Mouse (Mus musculus) neural tube, embryonic 14.5 days (tissue): ENCODE results near the gene Grik4. TPM values are rescaled to one million over a fixed set of nuclear protein-coding genes. Genes with fewer than 3 reads are reported as not detected.

Experiments
- ATAC-seq: fragments of 200-750 bp; cut with Nextera tagmentation; 2 replicates; pipeline ENCODE4 v1.8.0; 2017; ENCODE audit warnings: low read depth, mild to moderate bottlenecking, moderate TSS enrichment, moderate library complexity
- H3K27ac ChIP-seq: fragments of 300-500 bp; sonication (generic); 2 replicates; pipeline ENCODE4 v1.5.1; 2014; ENCODE audit warnings: low read depth, mild to moderate bottlenecking, control low read depth, low read length, moderate library complexity, mixed read lengths
- H3K27me3 ChIP-seq: fragments of 300-500 bp; sonication (generic); 2 replicates; pipeline ENCODE4 v1.6.1; 2014; ENCODE audit warnings: low read length; ENCODE audit not compliant: control insufficient read depth, insufficient read depth
- H3K36me3 ChIP-seq: fragments of 300-500 bp; sonication (generic); 2 replicates; pipeline ENCODE4 v1.6.1; 2014; ENCODE audit warnings: low read length, mixed read lengths; ENCODE audit not compliant: control insufficient read depth, insufficient read depth
- H3K4me1 ChIP-seq: fragments of 300-500 bp; sonication (generic); 2 replicates; pipeline ENCODE4 v1.6.1; 2014; ENCODE audit warnings: low read length; ENCODE audit not compliant: control insufficient read depth, insufficient read depth
- H3K4me2 ChIP-seq: fragments of 300-500 bp; sonication (generic); 2 replicates; pipeline ENCODE4 v1.6.1; 2014; ENCODE audit warnings: mild to moderate bottlenecking, low read depth, low read length, control low read depth
- H3K4me3 ChIP-seq: fragments of 300-500 bp; sonication (generic); 2 replicates; pipeline ENCODE4 v1.5.1; 2014; ENCODE audit warnings: low read depth, low read length, control low read depth, mixed read lengths
- H3K9ac ChIP-seq: fragments of 300-500 bp; sonication (generic); replicated peaks from 2 replicates; pipeline ENCODE4 v1.6.1; 2014; ENCODE audit warnings: low read depth, mild to moderate bottlenecking, control low read depth, low read length, mixed read lengths
- H3K9me3 ChIP-seq: fragments of 300-500 bp; sonication (generic); 2 replicates; pipeline ENCODE4 v1.6.1; 2016; ENCODE audit warnings: low read length; ENCODE audit not compliant: control insufficient read depth
- WGBS: fragments of 180-500 bp; shearing (Covaris S2); extraction: QIAGEN DNeasy Blood & Tissue Kit; methylation state at CpG from one replicate; pipeline ENCODE4 v1.1.7; 2014; 5-methylcytosine and 5-hydroxymethylcytosine counted together
- polyA plus RNA-seq: library from polyadenylated mRNA; unstranded; fragments of >200 nt; fragmentation: Nextera tagmentation; extraction: Ambion mirVana; gene quantifications from 2 replicates; pipeline ENCODE4 v1.2.1, GENCODE M21; 2014

The Grik4 gene
- polyA plus RNA-seq, 1 experiment from 2014 or later: 5.6 TPM

GRCm38 (mm10) chr9:42920190-42920589, 24.1 kb downstream of the Grik4 start:
- H3K4me2 ChIP-seq: no peak overlapping the region
- ATAC-seq: no peak
- H3K36me3 ChIP-seq: no peaks in the 10 kb centered on the region
- H3K9me3 ChIP-seq: no peaks in the 10 kb centered on the region
- H3K4me3 ChIP-seq: no peak overlapping the region
- no peak overlapping the region for H3K9ac ChIP-seq
- WGBS: 58% methylated on average over 7 of the region's 7 CpGs
- no peak overlapping the region for H3K27ac ChIP-seq
- H3K4me1 ChIP-seq: no peaks in the 10 kb centered on the region
- no peaks in the 10 kb centered on the region for H3K27me3 ChIP-seq

GRCm38 (mm10) chr9:42917911-42918310, 26.4 kb downstream of the Grik4 start:
- H3K4me1 ChIP-seq: no peaks in the 10 kb centered on the region
- no peaks in the 10 kb centered on the region for H3K36me3 ChIP-seq
- no peak overlapping the region for H3K4me2 ChIP-seq
- H3K27me3 ChIP-seq: no peaks in the 10 kb centered on the region
- H3K9me3 ChIP-seq: no peaks in the 10 kb centered on the region
- no peak overlapping the region for H3K4me3 ChIP-seq
- no peak overlapping the region for H3K9ac ChIP-seq
- ATAC-seq: no peak
- 77% methylated on average over 7 of the region's 7 CpGs for WGBS
- H3K27ac ChIP-seq: no peak overlapping the region

- Histone ChIP-seq H3K4me2 (no peak overlapping the region), H3K9ac (no peak overlapping the region), H3K27ac (no peak overlapping the region), H3K4me3 (no peak overlapping the region), H3K36me3 (no peaks in the 10 kb centered on the region), H3K4me1 (0 out of 2 replicates have a peak, but pooled peaks cover 3% of the 10 kb centered on the region), H3K27me3 (no peaks in the 10 kb centered on the region), H3K9me3 (no peaks in the 10 kb centered on the region)
- 81% methylated on average over 2 of the region's 2 CpGs for WGBS
- ATAC-seq: no peak
Measured at GRCm38 (mm10) chr9:42913201-42913600, 31.1 kb downstream of the Grik4 start.

GRCm38 (mm10) chr9:42908657-42909313, 35.5 kb downstream of the Grik4 start:
- WGBS: 40% methylated on average over 8 of the region's 8 CpGs

GRCm38 (mm10) chr9:42906995-42907394, 37.3 kb downstream of the Grik4 start:
- no peak overlapping the region for H3K27ac ChIP-seq
- no peaks in the 10 kb centered on the region for H3K36me3 ChIP-seq
- H3K9me3 ChIP-seq: no peaks in the 10 kb centered on the region
- no peak overlapping the region for H3K4me2 ChIP-seq
- WGBS: 40% methylated on average over 3 of the region's 3 CpGs
- H3K27me3 ChIP-seq: no peaks in the 10 kb centered on the region
- no peak overlapping the region for H3K9ac ChIP-seq
- no peak overlapping the region for H3K4me3 ChIP-seq
- H3K4me1 ChIP-seq: 0 out of 2 replicates have a peak, but pooled peaks cover 9% of the 10 kb centered on the region
- no peak for ATAC-seq

More at GRCm38 (mm10) chr9:42908657-42909313, 35.5 kb downstream of the Grik4 start:
- Histone ChIP-seq H3K4me2 (no peak overlapping the region), H3K36me3 (no peaks in the 10 kb centered on the region), H3K4me1 (0 out of 2 replicates have a peak, but pooled peaks cover 9% of the 10 kb centered on the region), H3K9me3 (no peaks in the 10 kb centered on the region), H3K4me3 (no peak overlapping the region), H3K9ac (no peak overlapping the region), H3K27ac (no peak overlapping the region), H3K27me3 (no peaks in the 10 kb centered on the region)
- no peak for ATAC-seq

GRCm38 (mm10) chr9:42898091-42898591, 46.2 kb downstream of the Grik4 start:
- under 1% methylated on average over 11 of the region's 11 CpGs for WGBS

GRCm38 (mm10) chr9:42897361-42898051, 46.8 kb downstream of the Grik4 start:
- Histone ChIP-seq H3K9me3 (no peaks in the 10 kb centered on the region), H3K4me1 (peaks cover 12% of the 10 kb centered on the region), H3K27me3 (peaks cover 4% of the 10 kb centered on the region; the same call in 1 of the 2 replicates), H3K36me3 (no peaks in the 10 kb centered on the region), H3K9ac (peak overlapping the region; percentile 55), H3K27ac (peak overlapping the region; percentile 59), H3K4me3 (peak overlapping the region; percentile 37), H3K4me2 (peak overlapping the region; percentile 97)
- WGBS: under 1% methylated on average over 52 of the region's 52 CpGs
- peak; percentile 80 for ATAC-seq

More at GRCm38 (mm10) chr9:42898091-42898591, 46.2 kb downstream of the Grik4 start:
- Histone ChIP-seq H3K4me1 (peaks cover 12% of the 10 kb centered on the region), H3K9me3 (no peaks in the 10 kb centered on the region), H3K27me3 (peaks cover 4% of the 10 kb centered on the region; the same call in 1 of the 2 replicates), H3K4me3 (peak overlapping the region; percentile 37), H3K9ac (peak overlapping the region; percentile 55), H3K4me2 (peak overlapping the region; percentile 97), H3K27ac (peak overlapping the region; percentile 59; the same call in 1 of the 2 replicates), H3K36me3 (no peaks in the 10 kb centered on the region)
- peak; percentile 60 for ATAC-seq

GRCm38 (mm10) chr9:42896421-42897210, 47.7 kb downstream of the Grik4 start:
- Histone ChIP-seq H3K4me3 (peak overlapping the region; percentile 37), H3K27me3 (peaks cover 4% of the 10 kb centered on the region; the same call in 1 of the 2 replicates), H3K9me3 (no peaks in the 10 kb centered on the region), H3K4me2 (peak overlapping the region; percentile 97), H3K27ac (peak overlapping the region; percentile 59), H3K9ac (peak overlapping the region; percentile 55), H3K36me3 (no peaks in the 10 kb centered on the region), H3K4me1 (peaks cover 12% of the 10 kb centered on the region)
- ATAC-seq: no peak
- 5% methylated on average over 16 of the region's 16 CpGs for WGBS
